Mouse (Mus musculus) urinary bladder, adult 18-20 months (tissue): Measurements from ENCODE around the gene Camkv.

Experiments
- DNase-seq, 2 experiments: peaks; one replicate each; pipeline ENCODE4 v3.0.0; 2022; ENCODE audit warnings: low spot score in 2 of 2, mixed read lengths in 2 of 2

Gene Camkv

GRCm38 (mm10) chr9:107987950-107988349 lies 52.5 kb downstream of the Camkv start:
- no peak for DNase-seq

GRCm38 (mm10) chr9:107992197-107992596 lies 56.7 kb downstream of the Camkv start, which contains the start of gene Cdhr4:
TSS of gene Cdhr4 (plus strand) at chr9:107992497.
- DNase-seq, result no peak

- no peak for DNase-seq
These were observed 57.5 kb downstream of the Camkv start for GRCm38 (mm10) chr9:107993013-107993412.

GRCm38 (mm10) chr9:107994464-107994863 lies 59.0 kb downstream of the Camkv start:
- no peak for DNase-seq

GRCm38 (mm10) chr9:107995513-107995912 lies 60.0 kb downstream of the Camkv start:
- DNase-seq, result no peak

GRCm38 (mm10) chr9:107996049-107996448 lies 60.6 kb downstream of the Camkv start, which contains the start of gene Gm20662:
TSS of gene Gm20662 (plus strand) at chr9:107996349.
- DNase-seq, result no peak
